Mouse (Mus musculus) cerebellum, postnatal 14 days (tissue): ENCODE results near the gene Creld2.

ENCODE experiments used
- DNase-seq, 2 experiments: peaks; one replicate each; pipeline ENCODE4 v3.0.0; 2021; ENCODE audit warnings: mixed read lengths in 2 of 2

Gene Creld2

DNA sequence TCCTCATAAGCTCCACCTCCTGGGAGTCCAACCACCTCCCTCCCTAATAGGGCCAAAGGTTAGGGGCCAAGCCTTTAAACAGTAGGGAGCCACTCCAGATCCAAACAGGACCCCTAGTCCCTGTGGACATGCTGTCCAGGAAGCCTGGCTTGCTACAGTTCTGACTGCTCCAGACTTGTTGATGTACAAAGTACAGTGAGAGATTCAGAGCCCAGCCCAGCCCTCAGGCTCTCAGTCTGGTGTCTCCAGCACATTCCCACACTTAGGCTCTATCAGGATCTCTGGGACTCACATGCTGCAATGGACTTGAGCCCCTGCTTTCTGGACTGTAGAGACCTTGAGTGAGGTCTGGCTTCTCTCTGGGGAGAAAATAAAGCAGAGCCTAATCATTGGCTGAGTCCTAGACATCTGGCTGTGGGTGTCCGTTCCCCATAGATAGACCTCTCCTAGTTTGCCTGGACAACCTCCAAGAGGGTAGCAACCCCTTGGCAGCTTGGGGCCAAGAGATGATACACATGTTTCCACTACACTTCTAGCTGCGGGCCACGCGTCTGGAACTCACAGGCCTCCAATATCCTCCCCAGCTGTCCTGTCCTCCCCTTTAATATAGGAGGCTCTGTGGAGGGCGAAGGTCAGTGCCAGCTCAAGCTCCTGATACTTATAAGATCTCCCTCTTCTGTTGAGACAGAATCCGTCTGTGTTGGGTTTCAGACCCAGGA is 48.7 kb downstream of the Creld2 start:
- DNase-seq: no peak

DNA sequence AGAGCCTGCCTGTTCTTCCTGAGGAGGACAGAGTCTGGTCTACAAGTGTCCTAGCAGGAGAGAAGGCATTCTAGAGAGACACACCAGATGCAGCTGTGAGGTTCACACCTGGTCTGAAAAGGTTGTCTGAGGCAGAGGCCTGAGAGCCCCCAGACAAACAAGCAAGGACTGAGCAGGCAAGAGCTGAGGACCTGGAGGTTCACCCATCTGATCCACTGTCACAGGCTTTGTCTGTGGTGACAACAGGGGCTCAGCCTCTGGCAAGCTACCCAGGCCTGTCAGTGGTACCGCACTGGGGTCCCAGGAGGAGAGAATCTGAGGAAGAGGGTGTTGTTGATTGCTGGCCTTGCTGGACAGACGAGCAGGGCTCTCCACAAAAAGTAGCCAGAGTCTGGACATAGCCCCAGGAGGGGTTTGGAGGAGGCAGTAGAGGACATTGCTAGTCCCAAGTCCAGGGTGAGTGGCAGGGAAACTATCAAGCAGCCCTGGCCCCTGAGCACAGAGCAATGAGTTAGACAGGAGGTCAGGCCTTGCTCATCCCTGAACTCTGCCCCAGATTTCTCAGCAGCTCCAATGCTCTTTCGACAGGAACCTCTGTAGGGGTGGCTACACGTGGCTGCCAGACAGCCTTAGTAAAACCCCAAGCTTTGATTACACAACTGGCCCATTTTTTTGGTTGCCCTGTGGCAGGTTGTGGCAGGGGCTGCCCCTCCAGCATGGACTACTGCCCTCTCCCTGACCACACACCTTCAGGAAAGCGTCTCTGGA is 51.2 kb downstream of the Creld2 start:
- DNase-seq: no peak

GRCm38 (mm10) chr15:88874061-88874460 is 54.6 kb downstream of the Creld2 start:
- no peak for DNase-seq

GRCm38 (mm10) chr15:88874477-88874876 is 55.0 kb downstream of the Creld2 start:
- DNase-seq: no peak

- no peak for DNase-seq
Observed at GRCm38 (mm10) chr15:88875625-88876081, 56.2 kb downstream of the Creld2 start.
